Mouse (Mus musculus) retina, embryonic 14.5 days (tissue): ENCODE data around the gene Rbbp8nl.
"Not testable (repeated sequence)": the region's sequence is repeated elsewhere in the genome, so short reads cannot be mapped to it uniquely, and the experiment has no call there.

ENCODE experiments used
- DNase-seq: peaks from one replicate; pipeline ENCODE4 v3.0.0-alpha.2; 2015; ENCODE audit warnings: low spot score

Rbbp8nl gene

GRCm38 (mm10) chr2:180288966-180289365, 713 bp downstream of the Rbbp8nl start:
- no peak for DNase-seq

- no peak for DNase-seq
Observed at GRCm38 (mm10) chr2:180279321-180279720, 10.4 kb downstream of the Rbbp8nl start.

GRCm38 (mm10) chr2:180277773-180278320, 11.8 kb downstream of the Rbbp8nl start:
- no peak for DNase-seq

- DNase-seq: no peak
Observed at GRCm38 (mm10) chr2:180276851-180277259, 12.8 kb downstream of the Rbbp8nl start.

- DNase-seq: no peak
Observed at GRCm38 (mm10) chr2:180276385-180276784, 13.3 kb downstream of the Rbbp8nl start.

- peak; percentile 94 for DNase-seq
Observed at GRCm38 (mm10) chr2:180275836-180276235, 13.8 kb downstream of the Rbbp8nl start.

- DNase-seq: no peak
Observed at GRCm38 (mm10) chr2:180274523-180274922, 15.2 kb downstream of the Rbbp8nl start.

- peak; percentile 97 for DNase-seq
Observed at GRCm38 (mm10) chr2:180273394-180274244, 16.1 kb downstream of the Rbbp8nl start, which contains the start of gene Cables2. Cables2 (minus strand) TSS chr2:180273496.

GRCm38 (mm10) chr2:180272884-180273321, 16.8 kb downstream of the Rbbp8nl start:
- no peak for DNase-seq

- no peak for DNase-seq
Observed at GRCm38 (mm10) chr2:180271804-180272395, 17.8 kb downstream of the Rbbp8nl start.

GRCm38 (mm10) chr2:180270537-180271255, 19.0 kb downstream of the Rbbp8nl start:
- no peak for DNase-seq

GRCm38 (mm10) chr2:180269329-180269728, 20.4 kb downstream of the Rbbp8nl start:
- no peak for DNase-seq

GRCm38 (mm10) chr2:180267955-180268354, 21.7 kb downstream of the Rbbp8nl start:
- DNase-seq: no peak

GRCm38 (mm10) chr2:180262891-180263290, 26.8 kb downstream of the Rbbp8nl start:
- no peak for DNase-seq

GRCm38 (mm10) chr2:180262441-180262840, 27.2 kb downstream of the Rbbp8nl start:
- DNase-seq: no peak

GRCm38 (mm10) chr2:180261901-180262300, 27.8 kb downstream of the Rbbp8nl start:
- no peak for DNase-seq

GRCm38 (mm10) chr2:180260610-180261480, 28.8 kb downstream of the Rbbp8nl start:
- no peak for DNase-seq

GRCm38 (mm10) chr2:180259826-180260609, 29.7 kb downstream of the Rbbp8nl start:
- not testable (repeated sequence) for DNase-seq

GRCm38 (mm10) chr2:180258951-180259484, 30.7 kb downstream of the Rbbp8nl start:
- not testable (repeated sequence) for DNase-seq
